Mouse (Mus musculus): ENCODE results near the gene Zfp618.

DNA sequence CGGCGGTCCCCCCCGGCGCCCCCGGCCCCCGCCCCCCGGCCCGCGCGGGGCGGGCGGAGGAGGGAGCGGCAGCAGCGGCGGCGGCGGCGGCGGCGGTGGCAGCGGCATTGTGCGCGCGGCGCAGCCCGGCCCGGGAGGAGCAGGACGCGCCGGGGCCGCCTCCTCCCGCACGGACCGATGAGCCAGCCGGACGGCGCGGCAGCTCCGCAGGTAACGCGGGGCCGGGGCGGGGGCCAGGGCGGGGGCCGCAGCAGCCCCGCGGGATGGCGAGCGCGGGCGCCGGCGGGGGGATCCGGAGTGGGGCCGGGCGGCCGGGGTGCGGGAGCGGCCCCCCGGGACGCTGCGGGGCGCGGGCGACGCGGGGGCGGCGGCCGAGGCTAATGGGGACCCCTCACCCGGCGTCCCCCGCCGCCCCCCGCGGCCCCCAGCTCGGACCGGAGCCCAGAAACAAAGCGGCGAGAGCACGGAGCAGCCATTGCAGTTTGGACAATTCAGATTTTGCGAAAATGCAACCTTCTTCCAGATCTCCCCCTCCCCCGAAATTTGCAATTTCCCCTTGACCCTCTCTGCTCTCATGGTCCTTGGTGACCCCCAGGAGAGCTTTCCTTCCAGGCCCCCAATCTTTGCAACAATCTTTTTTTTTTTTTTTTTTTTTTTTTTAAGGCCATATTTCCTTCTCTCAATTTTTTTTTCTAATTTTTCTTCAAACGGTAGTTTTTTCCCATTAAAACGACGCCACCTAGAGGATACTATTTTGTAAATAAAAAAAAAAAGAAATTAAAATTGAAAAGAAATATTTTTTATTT lies at the start of gene Zfp618:
- TF ChIP-seq CTCF (IDR thresholded peaks at IDR 0.05; ENCODE audit: extremely low read depth, insufficient read length, insufficient replicate concordance, low read depth, low read length) (no peak), POLR2A (IDR thresholded peaks at IDR 0.05; ENCODE audit: low read depth, low read length) (no peak)

Data from small intestine, adult 2 months (tissue).